Mouse (Mus musculus) lung, postnatal 10 days (tissue): ENCODE measurements around the gene Gspt2.
"Not testable (repeated sequence)": the region's sequence is repeated elsewhere in the genome, so short reads cannot be mapped to it uniquely, and the experiment has no call there.

ENCODE experiments used
- DNase-seq: peaks from one replicate; pipeline ENCODE4 v3.0.0; 2021

Gspt2 gene

GRCm38 (mm10) chrX:94635961-94636563 lies at the start of gene Gspt2:
Gspt2 (plus strand) TSS chrX:94636069.
- peak; percentile 29 for DNase-seq

- DNase-seq, result peak; percentile 50
These were observed 10.8 kb upstream of the Gspt2 start for GRCm38 (mm10) chrX:94624835-94625803.

DNA sequence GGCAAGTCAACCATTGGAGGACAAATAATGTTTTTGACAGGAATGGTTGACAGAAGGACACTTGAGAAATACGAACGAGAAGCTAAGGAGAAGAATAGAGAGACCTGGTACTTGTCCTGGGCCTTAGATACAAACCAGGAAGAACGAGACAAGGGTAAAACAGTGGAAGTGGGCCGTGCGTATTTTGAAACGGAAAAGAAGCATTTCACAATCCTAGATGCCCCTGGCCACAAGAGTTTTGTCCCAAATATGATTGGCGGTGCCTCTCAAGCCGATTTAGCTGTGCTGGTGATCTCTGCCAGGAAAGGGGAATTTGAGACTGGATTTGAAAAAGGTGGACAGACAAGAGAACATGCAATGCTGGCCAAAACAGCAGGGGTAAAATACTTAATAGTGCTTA lies 1.0 kb downstream of the Gspt2 start:
- no peak for DNase-seq

DNA sequence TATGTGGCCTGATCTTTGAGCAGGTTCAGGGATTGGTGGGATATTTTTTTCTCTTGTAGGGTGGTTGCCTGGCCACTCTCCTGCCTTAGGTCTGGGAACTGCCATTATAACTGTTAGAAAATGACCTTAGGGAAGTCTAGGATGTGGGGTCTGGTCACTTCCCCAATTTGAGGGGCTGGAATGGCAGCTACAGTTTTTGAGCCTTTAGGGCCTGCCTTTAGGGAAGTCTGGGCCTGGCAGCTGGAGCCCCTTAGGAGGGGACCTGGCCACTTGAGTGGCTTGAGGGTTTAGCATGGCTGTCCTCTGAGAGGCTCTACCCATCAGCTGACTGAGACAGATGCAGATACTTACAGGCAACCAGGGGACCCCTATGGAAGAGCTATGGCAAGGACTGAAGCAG lies 12.7 kb downstream of the Gspt2 start:
- DNase-seq, result no peak

DNA sequence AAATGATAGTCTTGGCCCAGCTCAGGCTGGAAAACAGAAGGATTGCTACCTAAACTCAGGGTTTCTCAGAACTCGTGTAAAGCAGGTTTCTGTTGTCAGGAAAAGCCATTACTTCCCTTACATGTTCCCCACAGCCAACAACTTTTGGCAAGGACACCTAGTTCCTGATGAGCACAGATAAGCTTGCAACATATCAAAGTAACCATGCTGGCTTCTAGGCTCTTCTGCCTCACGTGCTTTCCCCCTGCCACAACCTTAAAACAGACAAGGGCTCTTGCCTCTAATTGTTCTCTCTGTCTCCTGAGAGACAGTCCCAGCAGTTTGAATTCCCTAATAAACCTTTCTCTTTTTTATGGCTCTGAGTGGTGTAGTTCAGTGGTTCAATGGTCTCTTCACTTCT lies 21.9 kb downstream of the Gspt2 start:
- no peak for DNase-seq

DNA sequence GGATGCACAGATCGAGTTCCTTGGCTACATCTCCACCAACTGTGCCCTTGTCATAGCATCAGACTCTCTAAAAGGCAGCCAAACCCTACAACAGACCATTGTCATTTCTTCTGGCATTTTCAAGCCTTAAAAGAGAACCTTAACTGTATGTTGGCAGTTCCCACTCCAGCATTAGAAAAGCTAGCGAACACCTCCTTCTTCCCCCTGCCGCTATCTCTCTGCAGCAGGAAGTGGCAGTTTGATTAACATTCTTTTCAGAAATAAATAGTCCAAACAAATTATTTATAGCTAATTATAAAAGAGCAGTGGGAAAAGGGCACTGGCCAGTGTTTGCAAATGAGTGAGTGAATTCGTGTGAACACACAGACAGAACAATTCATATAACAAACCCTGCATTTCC lies 34.9 kb downstream of the Gspt2 start:
- no peak for DNase-seq

DNA sequence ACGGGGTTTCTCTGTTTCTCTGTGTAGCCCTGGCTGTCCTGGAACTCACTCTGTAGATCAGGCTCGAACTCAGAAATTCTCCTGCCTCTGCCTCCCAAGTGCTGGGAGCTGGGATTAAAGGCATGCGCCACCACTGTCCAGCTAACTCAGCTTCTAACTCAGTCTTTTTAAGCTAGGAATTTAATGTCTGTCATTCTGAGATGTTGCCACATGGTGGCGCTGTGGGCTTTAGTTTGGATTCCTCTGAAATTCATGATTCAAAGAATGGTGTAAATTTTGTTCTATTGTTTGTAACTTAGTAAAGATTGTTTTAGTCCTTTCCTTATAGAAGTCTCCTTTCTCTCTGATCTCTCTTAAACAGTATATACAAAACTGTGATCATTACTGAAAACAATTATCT lies 39.1 kb downstream of the Gspt2 start:
- DNase-seq, result peak; percentile 44

- DNase-seq, result not testable (repeated sequence)
These were observed 45.7 kb downstream of the Gspt2 start for GRCm38 (mm10) chrX:94681581-94681980.

DNA sequence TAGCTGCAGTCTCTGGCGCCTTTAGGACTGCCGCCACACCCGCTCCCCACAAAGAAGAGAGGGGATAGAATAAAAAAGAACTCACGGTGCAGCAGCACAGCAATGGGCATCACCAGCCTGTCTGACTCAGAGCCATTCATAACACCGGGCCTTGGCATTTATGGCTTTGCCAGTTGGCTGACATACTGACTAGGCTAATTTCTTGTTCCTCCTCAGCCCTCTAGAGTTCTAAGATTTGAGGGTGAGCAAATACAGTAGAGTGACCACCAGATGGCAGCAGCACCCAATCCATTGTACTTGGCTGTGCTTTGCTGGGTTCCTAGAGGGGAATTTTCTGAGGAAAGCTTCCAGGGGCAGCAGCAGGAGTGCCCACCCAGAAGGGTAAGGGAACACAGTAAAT lies 53.7 kb downstream of the Gspt2 start:
- DNase-seq, result not testable (repeated sequence)
